Mouse (Mus musculus) brain, embryonic 18.5 days (tissue): ENCODE results near the gene Tarbp2.

Source experiments
- DNase-seq: peaks from one replicate; pipeline ENCODE4 v3.0.0-alpha.2; 2012; ENCODE audit warnings: low read depth, low spot score

Tarbp2 gene

GRCm38 (mm10) chr15:102526111-102527002 is 8.4 kb downstream of the Tarbp2 start:
- DNase-seq = no peak

DNA sequence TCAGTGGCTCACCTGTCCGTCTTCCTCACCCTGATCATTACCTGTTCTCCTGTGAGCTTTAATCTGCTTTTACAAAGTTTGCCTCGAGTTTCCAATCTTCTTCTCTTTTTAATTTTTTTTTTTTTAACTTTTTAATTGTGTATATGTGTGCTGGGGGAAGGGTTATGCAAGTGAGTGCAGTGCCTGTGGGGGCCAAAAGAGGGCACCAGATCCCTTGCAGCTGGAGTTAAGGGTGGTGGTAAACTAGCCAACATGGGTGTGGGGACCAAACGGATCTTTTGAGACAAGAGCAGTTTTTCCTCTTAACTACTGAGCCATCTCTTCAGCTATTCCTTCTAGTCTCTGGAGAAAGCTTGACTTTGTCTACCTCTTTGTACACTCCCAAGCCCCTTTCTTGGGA is 9.9 kb downstream of the Tarbp2 start:
- DNase-seq = no peak

DNA sequence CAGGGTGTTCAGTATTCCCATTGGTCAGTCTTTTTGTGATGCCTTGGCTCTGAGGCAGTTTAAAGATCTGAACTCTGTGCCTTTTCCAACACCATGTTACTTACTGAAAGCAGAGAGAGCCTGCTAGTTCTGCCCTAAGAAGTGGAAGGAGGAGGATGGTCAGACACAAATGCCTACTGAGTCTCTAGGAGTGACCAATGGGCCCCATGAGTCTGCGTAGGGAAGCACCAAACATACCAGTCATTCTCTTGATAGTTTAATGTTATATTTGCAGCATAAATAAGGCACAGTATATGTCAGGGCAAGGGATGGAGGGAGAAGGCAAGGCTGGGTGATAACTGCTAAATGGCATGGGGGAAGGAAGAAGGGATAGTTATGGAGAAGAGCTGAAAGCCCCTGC is 10.4 kb downstream of the Tarbp2 start:
- DNase-seq = no peak

- no peak for DNase-seq
Observed at GRCm38 (mm10) chr15:102530566-102530965, 12.6 kb downstream of the Tarbp2 start.

- DNase-seq = no peak
Observed at GRCm38 (mm10) chr15:102531586-102531985, 13.6 kb downstream of the Tarbp2 start.

DNA sequence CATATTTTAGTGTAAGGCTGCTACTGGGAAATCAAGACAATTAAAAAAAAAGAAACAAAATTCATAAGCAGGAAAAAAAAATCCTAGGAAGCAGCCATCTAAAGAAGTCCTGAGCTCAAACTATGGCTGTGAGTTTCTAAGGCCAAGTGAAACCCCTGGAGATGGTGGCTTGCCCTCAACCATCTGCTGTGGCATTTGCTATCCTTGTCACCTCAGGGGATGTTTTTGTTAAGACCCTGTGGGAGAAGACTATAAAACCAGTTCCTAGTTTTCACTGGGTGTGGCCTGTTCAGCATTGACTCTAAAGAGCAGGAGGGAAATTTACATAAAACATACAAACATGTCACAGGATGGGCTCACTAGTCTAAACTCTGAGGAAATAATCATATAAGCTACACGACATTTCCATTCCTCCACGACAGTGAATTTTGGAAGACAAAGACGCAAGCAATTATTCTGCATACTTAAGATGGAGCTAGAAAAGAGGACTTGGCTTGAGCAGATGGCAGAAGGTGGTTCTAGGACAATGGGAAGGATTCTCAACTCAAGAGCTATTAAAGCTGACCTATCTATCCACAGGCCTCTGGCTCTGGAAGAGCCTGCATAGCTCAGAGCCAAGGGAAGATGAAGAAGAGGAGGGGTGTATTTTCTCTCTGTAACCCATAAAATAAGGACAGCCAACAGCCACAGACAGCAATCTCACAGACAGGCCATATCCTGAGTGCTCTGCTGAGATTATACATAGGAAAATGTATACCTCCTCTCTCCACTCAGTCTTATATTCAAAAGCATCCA is 14.3 kb downstream of the Tarbp2 start:
- DNase-seq = no peak

DNA sequence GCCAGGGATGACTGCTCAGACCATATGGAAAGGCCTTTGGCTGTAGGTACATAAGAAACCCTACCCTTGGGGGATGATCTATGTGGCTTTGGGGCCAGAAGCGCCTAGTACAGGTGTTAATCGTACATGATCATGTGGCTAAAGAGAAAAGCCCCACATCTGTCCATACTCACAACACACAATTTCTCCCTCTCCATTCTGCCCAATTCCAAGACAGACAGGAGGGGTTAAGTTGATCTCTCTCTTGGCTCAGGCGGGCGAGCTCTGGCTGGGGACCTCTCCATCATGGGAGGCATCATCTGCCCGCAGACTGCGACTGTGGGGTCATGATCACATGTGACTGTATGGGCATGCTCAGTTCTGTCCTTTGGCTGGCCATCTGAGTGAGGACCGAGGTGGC is 15.9 kb downstream of the Tarbp2 start:
- no peak for DNase-seq

DNA sequence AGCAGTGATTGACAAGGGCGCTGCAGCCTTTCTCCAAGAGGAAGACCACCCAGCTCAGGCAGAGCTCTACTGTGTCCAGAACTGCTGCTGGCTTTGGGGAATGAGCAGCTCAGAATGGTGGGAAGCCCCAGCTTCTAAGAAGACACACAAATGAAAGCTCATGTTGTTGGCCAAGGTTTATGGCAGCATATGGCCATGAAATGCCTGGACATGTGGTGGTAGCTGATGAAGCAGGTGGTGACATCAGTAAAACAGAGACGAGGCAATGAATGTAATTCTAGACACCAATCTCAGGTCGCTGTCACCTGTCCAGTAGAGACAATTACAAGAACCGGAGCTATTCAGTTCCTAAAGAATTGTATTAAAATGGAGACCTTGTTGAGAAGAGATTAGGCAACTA is 26.8 kb downstream of the Tarbp2 start:
- no peak for DNase-seq

DNA sequence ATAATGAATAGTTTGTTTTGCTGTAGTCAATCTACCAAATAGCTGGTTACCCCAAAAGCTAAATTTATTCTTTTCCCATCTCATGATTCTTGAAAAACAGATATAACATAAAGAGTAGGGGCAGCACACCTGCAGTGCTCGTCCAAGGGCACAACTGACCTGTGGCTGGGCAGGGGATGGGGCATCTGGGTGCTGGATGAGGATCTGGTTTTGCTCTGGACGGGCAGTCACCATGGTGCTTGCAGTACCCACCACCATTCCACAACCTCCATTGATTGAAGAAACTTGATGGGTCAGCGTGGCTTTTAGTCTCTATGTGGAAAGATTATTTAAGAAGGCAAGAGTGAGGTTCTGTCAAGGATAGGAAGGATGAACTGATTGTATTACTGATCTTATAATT is 28.3 kb downstream of the Tarbp2 start:
- no peak for DNase-seq

DNA sequence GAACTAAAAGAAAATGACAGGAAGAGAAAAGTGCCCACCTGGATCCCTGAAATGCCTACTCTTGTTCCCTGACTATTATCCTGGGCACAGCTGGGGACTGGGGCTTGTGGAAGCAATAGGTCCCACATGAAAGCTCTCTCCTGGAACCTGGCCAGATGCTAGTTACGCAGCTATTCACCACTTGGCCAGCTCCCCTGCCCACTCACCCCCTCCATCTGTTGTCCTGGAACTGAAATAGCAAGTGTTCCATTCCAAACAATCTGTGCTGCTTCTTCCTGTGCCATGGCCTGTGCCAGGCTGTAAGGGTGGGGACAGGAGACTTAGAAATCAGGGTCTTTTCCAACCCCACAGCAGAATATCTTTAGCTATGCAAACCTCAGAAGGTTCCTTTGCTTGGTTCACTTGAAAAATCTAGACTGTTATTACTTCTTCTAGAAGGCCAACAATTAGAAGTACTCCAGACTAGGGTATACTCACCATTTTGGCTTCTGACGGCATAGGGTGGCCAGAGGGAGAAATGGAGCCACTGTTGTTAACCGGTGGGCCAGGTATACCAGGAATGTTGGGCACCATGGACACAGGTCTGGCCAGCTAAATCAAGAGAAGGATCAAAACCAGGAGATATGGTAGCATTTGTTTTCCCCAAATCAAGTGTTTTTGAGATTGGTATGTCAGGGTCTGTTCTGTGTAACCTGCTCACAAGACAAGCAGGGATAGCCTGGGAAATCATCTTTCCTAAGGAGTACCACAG is 28.9 kb downstream of the Tarbp2 start:
- DNase-seq = peak; percentile 67

GRCm38 (mm10) chr15:102547478-102547877 is 29.5 kb downstream of the Tarbp2 start:
- DNase-seq = no peak

GRCm38 (mm10) chr15:102552599-102552998 is 34.6 kb downstream of the Tarbp2 start:
- no peak for DNase-seq

- no peak for DNase-seq
Observed at GRCm38 (mm10) chr15:102555581-102555980, 37.6 kb downstream of the Tarbp2 start.

DNA sequence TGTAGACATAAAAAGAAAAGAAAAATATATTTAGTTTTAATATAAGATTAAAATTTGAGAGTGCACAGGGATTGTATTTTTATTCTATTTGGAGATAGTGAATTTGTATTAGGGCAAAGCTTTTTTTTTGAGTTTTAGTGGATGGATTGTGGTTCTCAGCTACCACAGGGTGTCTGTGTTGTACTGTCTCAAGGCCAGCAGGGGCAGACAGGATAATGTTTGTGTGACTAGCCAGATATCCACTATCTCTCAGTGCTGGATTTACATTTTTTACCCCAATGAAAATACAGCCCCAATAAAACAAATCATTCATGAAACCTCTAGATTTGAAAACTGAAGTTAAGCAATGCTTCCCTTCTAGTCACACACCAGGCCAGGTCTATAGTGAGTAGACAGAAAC is 39.6 kb downstream of the Tarbp2 start:
- DNase-seq = no peak

DNA sequence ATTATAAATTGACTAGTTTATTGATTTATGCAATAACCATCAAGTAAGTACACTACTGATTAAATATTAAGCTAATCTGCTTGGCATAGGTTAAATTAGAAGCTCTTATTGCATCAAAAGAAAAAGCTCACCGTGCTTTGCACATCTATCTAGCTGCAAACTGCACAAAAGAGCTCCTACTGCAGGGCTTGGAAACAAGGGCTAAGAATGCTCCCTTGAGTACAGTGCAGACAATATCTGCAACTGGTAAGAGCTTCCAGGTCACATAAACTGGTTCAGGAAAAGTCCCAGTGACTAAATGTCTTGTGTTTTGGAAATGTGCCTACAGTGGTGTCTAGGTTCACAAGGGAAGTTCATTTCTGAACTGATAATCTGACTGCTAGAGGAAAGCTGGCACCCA is 44.5 kb downstream of the Tarbp2 start:
- no peak for DNase-seq

GRCm38 (mm10) chr15:102563061-102563460 is 45.1 kb downstream of the Tarbp2 start:
- no peak for DNase-seq

DNA sequence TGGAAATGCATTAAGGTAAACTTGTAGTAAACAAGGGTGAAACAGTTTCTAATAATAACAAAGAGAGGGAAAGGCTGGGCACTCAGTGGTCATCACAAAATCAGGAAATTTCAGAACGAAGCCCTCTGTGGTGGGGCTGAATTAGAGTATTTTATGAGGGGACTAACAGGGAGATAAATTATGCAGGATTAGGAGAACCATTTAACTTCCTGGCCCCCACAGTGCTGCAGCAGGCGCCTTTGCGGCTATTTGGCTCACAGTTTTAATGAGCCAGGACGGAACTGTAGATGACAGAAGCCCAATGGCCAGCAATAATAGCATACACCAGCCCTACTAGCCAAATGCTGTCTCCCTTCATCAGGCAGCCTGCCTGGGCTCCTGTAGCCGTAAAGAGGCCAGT is 45.7 kb downstream of the Tarbp2 start:
- DNase-seq = no peak

GRCm38 (mm10) chr15:102567849-102568248 is 49.9 kb downstream of the Tarbp2 start:
- no peak for DNase-seq

DNA sequence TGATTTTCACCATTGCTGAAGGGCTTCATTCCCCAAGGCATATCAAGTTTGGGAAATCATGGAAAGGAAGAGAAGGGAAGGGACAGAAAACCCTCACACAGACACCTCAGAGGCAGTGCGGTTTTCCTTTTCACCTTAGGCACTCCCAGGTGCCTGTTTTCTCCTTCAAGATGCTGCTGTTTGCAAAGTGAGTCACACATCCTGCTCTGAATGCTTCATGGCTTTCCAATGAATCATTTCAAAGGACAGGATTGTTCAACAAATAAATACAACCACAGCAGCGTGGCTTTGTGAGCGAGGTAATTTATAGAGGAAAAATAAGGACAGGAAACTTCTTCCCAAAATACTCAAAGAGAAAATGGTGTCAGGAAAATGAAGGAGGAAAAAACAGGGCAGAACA is 54.1 kb downstream of the Tarbp2 start:
- DNase-seq = no peak
